8 mouse cellular contexts compared by ENCODE assay signal in genomic region chr8:10977742-10978376, GRCm38 (mm10). TPM values are rescaled to one million over a fixed set of nuclear protein-coding genes. Genes with fewer than 3 reads are reported as not detected.
A peak's percentile ranks its signal among the peaks of the same experiment; 100 is the strongest.
DNase-seq lines count a peak whose midpoint lies in the region; ATAC-seq and TF ChIP-seq lines count a peak whose summit lies in the region.

No protein-coding gene starts in this region.

- POLR2A ChIA-PET in Patski (lab: Charles Lee), result no interaction called here

- H3K4me3 ChIP-seq in heart, postnatal 0 days (ENCODE audit: low read depth, low read length), result no peak overlapping the region
- H3K4me3 ChIP-seq in intestine, embryonic 15.5 days (replicated peaks), result no peak overlapping the region

- no peak overlapping the region for H3K9ac ChIP-seq in heart, postnatal 0 days (replicated peaks; ENCODE audit: low read depth, low read length)
- 0 out of 2 replicates have a peak overlapping the region, but pooled peaks have one; percentile 11 for H3K9ac ChIP-seq in intestine, embryonic 15.5 days

- TF ChIP-seq CTCF in heart, postnatal 0 days (IDR thresholded peaks at IDR 0.05; ENCODE audit: low read depth), result no peak
- no peak for TF ChIP-seq CTCF in Patski (IDR thresholded peaks at IDR 0.05)

- WGBS in heart, postnatal 0 days, result 37% methylated on average over 7 of the region's 7 CpGs
- WGBS in intestine, embryonic 15.5 days, result 28% methylated on average over 7 of the region's 7 CpGs

- H3K4me2 ChIP-seq in heart, postnatal 0 days (ENCODE audit: low read depth, low read length), result no peak overlapping the region
- peak overlapping the region; percentile 25; the same call in 1 of the 2 replicates for H3K4me2 ChIP-seq in intestine, embryonic 15.5 days (replicated peaks)

- 0 out of 2 replicates have a peak, but pooled peaks have one; percentile 15 for ATAC-seq in heart, postnatal 0 days (ENCODE audit: insufficient read depth, low read depth)
- peak; percentile 19 for ATAC-seq in Patski
- ATAC-seq in intestine, embryonic 15.5 days, result peak; percentile 83

- H3K27ac ChIP-seq in heart, postnatal 0 days (ENCODE audit: low read depth), result peak overlapping the region; percentile 1; the same call in 1 of the 2 replicates
- H3K27ac ChIP-seq in intestine, embryonic 15.5 days, result peak overlapping the region; percentile 89

- TF ChIP-seq EP300 in heart, postnatal 0 days (IDR thresholded peaks at IDR 0.05; ENCODE audit: low read depth), result no peak

- H3K27me3 ChIP-seq in heart, postnatal 0 days (ENCODE audit: control insufficient read depth, insufficient read depth, low read length), result 0 out of 2 replicates have a peak, but pooled peaks cover 10% of the 10 kb centered on the region
- no peaks in the 10 kb centered on the region for H3K27me3 ChIP-seq in Patski
- H3K27me3 ChIP-seq in intestine, embryonic 15.5 days (replicated peaks), result no peaks in the 10 kb centered on the region

- CTCF ChIA-PET in Patski (lab: Charles Lee), result interaction anchor here (1.4 to 1.5 kb wide), 2 partner anchors 9 to 24 kb away, joined by 3 to 5 read pairs; no protein-coding TSS in a partner anchor

- in situ Hi-C loops in Patski (cut with MboI; ENCODE audit: low pct_unique_long_range_greater_than_20kb), result no loop called here

- peaks cover 19% of the 10 kb centered on the region; the same call in 1 of the 2 replicates for H3K4me1 ChIP-seq in heart, postnatal 0 days (ENCODE audit: control insufficient read depth, insufficient read depth)
- peaks cover 46% of the 10 kb centered on the region for H3K4me1 ChIP-seq in intestine, embryonic 15.5 days (replicated peaks)

- H3K36me3 ChIP-seq in heart, postnatal 0 days (replicated peaks; ENCODE audit: control insufficient read depth, insufficient read depth, low read length), result no peaks in the 10 kb centered on the region
- no peaks in the 10 kb centered on the region for H3K36me3 ChIP-seq in intestine, embryonic 15.5 days

- DNase-seq in heart, postnatal 0 days (ENCODE audit: low spot score), result no peak
- no peak for DNase-seq in heart, postnatal 36 days
- no peak for DNase-seq in Patski (ENCODE audit: low read depth, low spot score)
- DNase-seq in lung, postnatal 36 days, result peak; percentile 84
- no peak for DNase-seq in layer of hippocampus, adult 8-10 months (ENCODE audit: low spot score in 2 of 2)
- DNase-seq in layer of hippocampus, adult 11-12 months (ENCODE audit: low spot score), result no peak
- DNase-seq in cerebellum, adult 8-10 months, result no peak

- H3K9me3 ChIP-seq in heart, postnatal 0 days (replicated peaks; ENCODE audit: control insufficient read depth, low read length), result no peaks in the 10 kb centered on the region
- H3K9me3 ChIP-seq in intestine, embryonic 15.5 days, result no peaks in the 10 kb centered on the region

- intact Hi-C loops in heart, postnatal 36 days (cut with DNase I), result no loop called here

RNA-seq across cellular contexts. Expression of gene Irs2, which starts 30.4 kb away (rescaled TPM):
- 39.3 and 53.4 TPM in 2 replicates for total RNA-seq in heart, postnatal 0 days (2014; rRNA removed; ENCODE audit: low replicate concordance)
- 1.6 and 2.0 TPM in 2 replicates for polyA plus RNA-seq in heart, postnatal 0 days (2015; fragmentation: Nextera tagmentation; extraction: Ambion mirVana)
- total RNA-seq in heart, postnatal 36 days (2021), result 10 to 100 TPM; 13.2 to 33.5 TPM
- polyA plus RNA-seq in Patski (2021), result 37.8 TPM
- 6.1 and 7.2 TPM in 2 replicates for polyA plus RNA-seq in intestine, embryonic 15.5 days (2015; fragmentation: Nextera tagmentation; extraction: Ambion mirVana)
- 10 to 100 TPM; 54.1 to 72.4 (median 64.9) TPM for total RNA-seq in layer of hippocampus, adult 8-10 months (2022)

Comparison
In these comparisons a context has a peak if more than half of its experiments do, and no peak if none do; other contexts are left out.
1. ATAC-seq: peak in every context shown above with its lines; median percentile 83 in intestine, embryonic 15.5 days; 19 in Patski; 15 in heart, postnatal 0 days.